Mouse (Mus musculus) spleen, adult 2 months (tissue): ENCODE results near the gene Sirpb1c.

ENCODE experiments used
- CTCF ChIP-seq: fragments of 200-500 bp; IDR thresholded peaks from 2 replicates; pipeline ENCODE4 v1.5.1; 2011; ENCODE audit warnings: mild to moderate bottlenecking, inconsistent platforms; ENCODE audit not compliant: insufficient read depth, insufficient read length, insufficient replicate concordance; ENCODE audit errors: extremely low read depth
- POLR2A ChIP-seq: fragments of 200-500 bp; IDR thresholded peaks from 2 replicates; pipeline ENCODE4 v1.6.1; 2011; ENCODE audit warnings: low read depth, low read length, inconsistent platforms

DNA sequence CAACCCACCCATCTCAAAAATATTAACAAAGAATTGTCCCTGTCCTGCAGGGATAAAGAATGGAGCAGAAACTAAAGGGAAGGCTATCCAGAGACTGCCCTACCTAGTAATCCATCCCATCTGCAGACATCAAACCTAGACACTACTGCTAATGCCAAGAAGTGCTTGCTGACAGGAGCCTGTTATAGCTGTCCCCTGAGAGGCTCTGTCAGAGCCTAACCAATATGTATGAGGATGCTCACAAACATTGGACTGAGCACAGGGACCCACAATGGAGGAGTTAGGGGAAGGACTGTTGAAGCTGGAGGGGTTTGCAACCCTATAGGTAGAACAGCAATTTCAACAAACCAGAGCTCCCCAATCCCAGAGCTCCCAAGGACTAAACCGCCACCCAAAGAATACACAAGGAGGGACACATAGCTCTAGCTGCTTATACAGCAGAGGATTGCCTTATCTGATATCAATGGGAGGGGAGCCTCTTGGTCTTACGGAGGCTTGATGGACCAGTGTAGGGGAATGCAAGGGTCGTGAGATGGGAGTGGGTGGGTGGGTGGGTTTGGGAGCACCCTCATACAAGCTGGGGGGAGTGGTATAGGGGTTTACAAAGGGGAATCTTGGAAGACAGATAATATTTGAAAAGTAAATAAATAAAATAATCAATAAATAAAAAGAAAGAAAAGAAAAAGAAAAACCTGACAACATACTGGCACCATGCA is 838 bp downstream of the Sirpb1c start:
- TF ChIP-seq CTCF (no peak), POLR2A (no peak)
